ENCODE assay signal across 8 mouse cellular contexts in the genomic region with DNA sequence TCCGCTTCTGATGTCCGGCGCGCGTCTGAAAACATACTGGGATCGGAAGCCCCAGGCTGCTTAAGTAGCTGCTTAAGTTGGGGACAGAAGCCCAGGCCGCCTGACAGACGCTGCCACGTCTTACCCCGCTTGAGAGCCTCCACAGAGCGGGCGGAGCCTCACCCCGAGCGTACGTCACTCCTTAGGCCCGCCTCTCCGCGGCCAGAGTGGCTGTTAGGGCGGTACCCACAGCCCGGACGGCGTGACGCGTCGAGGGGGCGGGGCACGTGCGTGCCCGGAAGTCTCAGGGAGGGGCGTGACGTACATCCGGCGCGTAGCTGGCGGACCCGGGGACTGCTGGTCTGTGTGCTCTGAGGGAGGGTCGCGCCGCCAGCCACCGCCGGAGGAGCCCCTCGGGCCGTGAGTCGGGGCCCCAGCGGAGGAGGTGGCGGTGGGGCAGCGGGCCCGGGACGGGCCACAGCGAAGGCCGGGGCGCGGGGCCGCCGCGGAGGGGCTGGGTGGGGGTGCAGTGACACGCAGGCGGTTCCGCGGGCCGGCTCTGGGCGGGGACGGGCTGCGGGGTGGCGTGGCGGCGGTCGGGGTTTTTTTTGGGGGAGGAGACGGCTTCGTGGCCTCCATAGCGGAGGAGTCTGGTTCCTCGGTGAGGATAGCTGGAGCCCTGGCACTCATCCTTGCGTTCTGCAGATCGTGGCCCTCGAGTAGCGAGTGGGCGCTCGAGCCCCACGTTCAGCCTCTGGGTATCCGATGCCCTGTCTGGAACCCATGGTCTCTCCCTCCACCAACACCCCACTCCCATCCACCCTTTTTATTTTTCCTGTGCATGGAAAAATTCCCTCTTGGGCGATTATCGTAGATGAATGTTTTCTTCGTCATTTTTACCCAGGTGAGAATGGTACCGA. TPM values are rescaled to one million over a fixed set of nuclear protein-coding genes. Genes with fewer than 3 reads are reported as not detected.
DNase-seq lines count a peak whose midpoint lies in the region; ATAC-seq and TF ChIP-seq lines count a peak whose summit lies in the region.

Sar1a (plus strand) TSS at position 285 of the 899 bp plus-strand sequence.

- TF ChIP-seq CTCF in E14TG2a.4 (conservative IDR thresholded peaks at IDR 0.05; ENCODE audit: low read length) = no peak
- no peak for TF ChIP-seq CTCF in liver, postnatal 0 days (IDR thresholded peaks at IDR 0.05; ENCODE audit: low read depth)

- H3K4me3 ChIP-seq in E14TG2a.4 (replicated peaks; ENCODE audit: low read length) = peak within 1 kb of the TSS; percentile 97
- H3K4me3 ChIP-seq in forebrain, embryonic 13.5 days = peak within 1 kb of the TSS; percentile 69
- H3K4me3 ChIP-seq in liver, postnatal 0 days (ENCODE audit: low read depth, low read length) = peak within 1 kb of the TSS; percentile 92
- H3K4me3 ChIP-seq in neural tube, embryonic 14.5 days (ENCODE audit: low read depth, low read length) = peak within 1 kb of the TSS; percentile 96

- intact Hi-C loops in heart, postnatal 10 days (cut with DNase I) = no loop called here

- DNase-seq in c-Kit-positive CD71-positive TER-119-positive erythroid progenitor cells, embryonic 14.5 days (ENCODE audit: low spot score) = peak; percentile 95
- DNase-seq in heart, postnatal 10 days = peak; percentile 99
- peak; percentile 93 for DNase-seq in large intestine, adult 2 months (ENCODE audit: low read depth, low spot score)
- peak; percentile 99 for DNase-seq in liver, postnatal 0 days
- DNase-seq in testis, postnatal 10 days (ENCODE audit: low spot score) = peak; percentile 99

- peak; percentile 100 for ATAC-seq in forebrain, embryonic 13.5 days
- ATAC-seq in liver, postnatal 0 days = peak; percentile 98
- ATAC-seq in neural tube, embryonic 14.5 days (ENCODE audit: low read depth) = peak; percentile 99

- peak within 1 kb of the TSS; percentile 37 for H3K27ac ChIP-seq in forebrain, embryonic 13.5 days
- H3K27ac ChIP-seq in liver, postnatal 0 days (ENCODE audit: low read depth) = peak within 1 kb of the TSS; percentile 91
- H3K27ac ChIP-seq in neural tube, embryonic 14.5 days (ENCODE audit: low read depth, low read length) = peak within 1 kb of the TSS; percentile 82

- H3K9ac ChIP-seq in forebrain, embryonic 13.5 days = peak within 1 kb of the TSS; percentile 83
- peak within 1 kb of the TSS; percentile 91 for H3K9ac ChIP-seq in liver, postnatal 0 days (replicated peaks)
- peak within 1 kb of the TSS; percentile 94 for H3K9ac ChIP-seq in neural tube, embryonic 14.5 days (replicated peaks; ENCODE audit: low read depth, low read length)

- no peak for TF ChIP-seq EP300 in liver, postnatal 0 days (IDR thresholded peaks at IDR 0.05; ENCODE audit: low read depth)

- H3K36me3 ChIP-seq in E14TG2a.4 (ENCODE audit: insufficient read depth, low read length) = peaks cover 29% of the 10 kb centered on the region
- peaks cover 16% of the 10 kb centered on the region for H3K36me3 ChIP-seq in forebrain, embryonic 13.5 days (ENCODE audit: poor library complexity, severe bottlenecking)
- H3K36me3 ChIP-seq in liver, postnatal 0 days (replicated peaks; ENCODE audit: insufficient read depth, low read length) = peaks cover 12% of the 10 kb centered on the region
- H3K36me3 ChIP-seq in neural tube, embryonic 14.5 days (ENCODE audit: control insufficient read depth, insufficient read depth, low read length) = peaks cover 4% of the 10 kb centered on the region

- H3K9me3 ChIP-seq in E14TG2a.4 (ENCODE audit: low read length) = no peaks in the 10 kb centered on the region
- no peaks in the 10 kb centered on the region for H3K9me3 ChIP-seq in forebrain, embryonic 13.5 days (replicated peaks)
- H3K9me3 ChIP-seq in liver, postnatal 0 days (ENCODE audit: low read length) = no peaks in the 10 kb centered on the region
- no peaks in the 10 kb centered on the region for H3K9me3 ChIP-seq in neural tube, embryonic 14.5 days (ENCODE audit: control insufficient read depth, low read length)

- under 1% methylated on average over 72 of the region's 84 CpGs for WGBS in forebrain, embryonic 13.5 days
- WGBS in large intestine, adult 2 months = under 1% methylated on average over 81 of the region's 84 CpGs
- WGBS in liver, postnatal 0 days (ENCODE audit: insufficient replicate concordance) = 1% methylated on average over 79 of the region's 84 CpGs
- under 1% methylated on average over 73 of the region's 84 CpGs for WGBS in neural tube, embryonic 14.5 days

- peak within 1 kb of the TSS; percentile 76 for H3K4me2 ChIP-seq in forebrain, embryonic 13.5 days
- peak within 1 kb of the TSS; percentile 82 for H3K4me2 ChIP-seq in liver, postnatal 0 days (ENCODE audit: low read depth, low read length)
- peak within 1 kb of the TSS; percentile 92 for H3K4me2 ChIP-seq in neural tube, embryonic 14.5 days (ENCODE audit: low read depth, low read length)

- no peaks in the 10 kb centered on the region for H3K27me3 ChIP-seq in E14TG2a.4 (ENCODE audit: insufficient read depth, low read length)
- no peaks in the 10 kb centered on the region for H3K27me3 ChIP-seq in forebrain, embryonic 13.5 days
- no peaks in the 10 kb centered on the region for H3K27me3 ChIP-seq in liver, postnatal 0 days (ENCODE audit: insufficient read depth, low read length)
- no peaks in the 10 kb centered on the region for H3K27me3 ChIP-seq in neural tube, embryonic 14.5 days (ENCODE audit: control insufficient read depth, insufficient read depth, low read length)

- H3K4me1 ChIP-seq in E14TG2a.4 (replicated peaks; ENCODE audit: low read depth, low read length) = peaks cover 29% of the 10 kb centered on the region
- H3K4me1 ChIP-seq in forebrain, embryonic 13.5 days = peaks cover 19% of the 10 kb centered on the region
- peaks cover 26% of the 10 kb centered on the region for H3K4me1 ChIP-seq in liver, postnatal 0 days (ENCODE audit: insufficient read depth)
- peaks cover 11% of the 10 kb centered on the region for H3K4me1 ChIP-seq in neural tube, embryonic 14.5 days (ENCODE audit: control insufficient read depth, insufficient read depth, low read length)

RNA-seq across cellular contexts. Expression of gene Sar1a, which starts in this region (rescaled TPM):
- 205 and 216 TPM in 2 replicates for polyA plus RNA-seq in forebrain, embryonic 13.5 days (2015; fragmentation: Nextera tagmentation; extraction: Ambion mirVana)
- total RNA-seq in heart, postnatal 10 days (2021) = 100 to 1,000 TPM; 144 to 158 TPM
- polyA plus RNA-seq in large intestine, adult 2 months (2012; rRNA removed) = 51.1 and 51.8 TPM in 2 replicates
- 60.7 and 62.1 TPM in 2 replicates for polyA plus RNA-seq in liver, postnatal 0 days (2015; fragmentation: Nextera tagmentation; extraction: Ambion mirVana)
- polyA plus RNA-seq in neural tube, embryonic 14.5 days (2014; fragmentation: Nextera tagmentation; extraction: Ambion mirVana) = 185 and 218 TPM in 2 replicates

Comparison
In these comparisons a context has a peak if more than half of its experiments do, and no peak if none do; other contexts are left out.
1. Peak in every context shown above with its lines: DNase-seq, ATAC-seq, H3K4me3 ChIP-seq and H3K27ac ChIP-seq.
2. H3K27ac ChIP-seq: peak in every context shown above with its lines; median percentile 91 in liver, postnatal 0 days; 82 in neural tube, embryonic 14.5 days; 37 in forebrain, embryonic 13.5 days.